Comparison of ENCODE assay signal across 8 mouse cellular contexts in the genomic region with DNA sequence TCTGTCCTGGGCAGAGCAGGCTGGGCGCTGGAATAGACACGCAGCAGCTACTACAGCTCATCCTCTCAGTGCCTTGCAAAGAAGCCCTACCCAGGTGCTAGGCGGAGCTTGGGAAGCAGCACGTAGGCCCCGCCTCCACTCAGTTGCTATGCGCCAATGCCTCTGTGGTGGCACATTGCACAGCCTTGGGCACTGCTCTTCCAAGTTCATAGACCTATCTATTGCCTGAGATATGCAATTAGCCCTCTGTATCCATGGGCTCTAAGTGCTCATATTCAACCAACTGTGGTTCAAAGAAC.
A peak's percentile ranks its signal among the peaks of the same experiment; 100 is the strongest.
DNase-seq lines count a peak whose midpoint lies in the region; ATAC-seq lines count a peak whose summit lies in the region.

No protein-coding gene starts in this region.

- no peak overlapping the region for H3K27ac ChIP-seq in neural tube, embryonic 11.5 days (ENCODE audit: low read depth, low read length)
- H3K27ac ChIP-seq in forebrain, embryonic 15.5 days (replicated peaks): no peak overlapping the region

- H3K4me3 ChIP-seq in neural tube, embryonic 11.5 days (ENCODE audit: low read depth, low read length): no peak overlapping the region
- no peak overlapping the region for H3K4me3 ChIP-seq in forebrain, embryonic 15.5 days

- H3K9me3 ChIP-seq in neural tube, embryonic 11.5 days (ENCODE audit: control insufficient read depth, low read length): no peaks in the 10 kb centered on the region
- no peaks in the 10 kb centered on the region for H3K9me3 ChIP-seq in forebrain, embryonic 15.5 days

- no peak overlapping the region for H3K9ac ChIP-seq in neural tube, embryonic 11.5 days (ENCODE audit: low read length)
- H3K9ac ChIP-seq in forebrain, embryonic 15.5 days (replicated peaks): no peak overlapping the region

- H3K27me3 ChIP-seq in neural tube, embryonic 11.5 days (ENCODE audit: control insufficient read depth, insufficient read depth, low read length): no peaks in the 10 kb centered on the region
- H3K27me3 ChIP-seq in forebrain, embryonic 15.5 days: no peaks in the 10 kb centered on the region

- peak; percentile 71 to 90 for DNase-seq in adrenal gland, adult (ENCODE audit: inconsistent age in 2 of 2, low spot score in 1 of 2)
- no peak for DNase-seq in adrenal gland, postnatal 4 days (ENCODE audit: low spot score in 2 of 2)
- no peak for DNase-seq in neural tube, embryonic 11.5 days (ENCODE audit: low spot score)
- DNase-seq in neural tube, embryonic 10.5 days (ENCODE audit: extremely low spot score, low spot score): no peak
- peak; percentile 33 for DNase-seq in lung, postnatal 10 days
- DNase-seq in cerebellum, adult 11 months: no peak
- DNase-seq in left cerebral cortex, adult 11 months (ENCODE audit: low spot score): no peak

- 29% methylated on average over 6 of the region's 6 CpGs for WGBS in neural tube, embryonic 11.5 days
- 41% methylated on average over 6 of the region's 6 CpGs for WGBS in forebrain, embryonic 15.5 days

- no peaks in the 10 kb centered on the region for H3K36me3 ChIP-seq in neural tube, embryonic 11.5 days (ENCODE audit: control insufficient read depth, insufficient read depth, low read length)
- H3K36me3 ChIP-seq in forebrain, embryonic 15.5 days: no peaks in the 10 kb centered on the region

- 0 out of 2 replicates have a peak, but pooled peaks have one; percentile 17 for ATAC-seq in neural tube, embryonic 11.5 days (ENCODE audit: insufficient read depth, low FRiP score, low TSS enrichment)
- ATAC-seq in forebrain, embryonic 15.5 days (replicated peaks): peak; percentile 23

- H3K4me2 ChIP-seq in neural tube, embryonic 11.5 days (ENCODE audit: low read depth): no peak overlapping the region
- no peak overlapping the region for H3K4me2 ChIP-seq in forebrain, embryonic 15.5 days (replicated peaks)

- H3K4me1 ChIP-seq in neural tube, embryonic 11.5 days (ENCODE audit: control insufficient read depth, insufficient read depth, low read length): peaks cover 17% of the 10 kb centered on the region
- peaks cover 32% of the 10 kb centered on the region for H3K4me1 ChIP-seq in forebrain, embryonic 15.5 days

Comparison
In these comparisons a context has a peak if more than half of its experiments do, and no peak if none do; other contexts are left out.
1. DNase-seq: peak in adrenal gland, adult (2 of 2) and lung, postnatal 10 days (single experiment); none in adrenal gland, postnatal 4 days (0 of 2), neural tube, embryonic 11.5 days (single experiment), neural tube, embryonic 10.5 days (single experiment), cerebellum, adult 11 months (single experiment) and left cerebral cortex, adult 11 months (single experiment).